Mouse (Mus musculus) lung, postnatal 0 days (tissue): ENCODE results near the gene Azin2. TPM values are rescaled to one million over a fixed set of nuclear protein-coding genes. Genes with fewer than 3 reads are reported as not detected.

Source experiments
- ATAC-seq: fragments of 200-750 bp; cut with Nextera tagmentation; 2 replicates; pipeline ENCODE4 v1.8.0; 2017; ENCODE audit warnings: moderate library complexity
- DNase-seq: peaks from one replicate; pipeline ENCODE4 v3.0.0-alpha.2; 2016; ENCODE audit warnings: low spot score
- H3K27ac ChIP-seq: fragments of 300-500 bp; sonication (generic); 2 replicates; pipeline ENCODE4 v1.5.1; 2014; ENCODE audit warnings: antibody characterized with exemption, mild to moderate bottlenecking, low read length, mixed read lengths
- H3K27me3 ChIP-seq: fragments of 300-500 bp; sonication (generic); replicated peaks from 2 replicates; pipeline ENCODE4 v1.6.1; 2014; ENCODE audit warnings: low read length, mixed read lengths; ENCODE audit not compliant: insufficient read depth
- H3K36me3 ChIP-seq: fragments of 300-500 bp; sonication (generic); 2 replicates; pipeline ENCODE4 v1.6.1; 2014; ENCODE audit warnings: low read length, mixed read lengths; ENCODE audit not compliant: insufficient read depth
- H3K4me1 ChIP-seq: fragments of 300-500 bp; sonication (generic); 2 replicates; pipeline ENCODE4 v1.6.1; 2014; ENCODE audit warnings: antibody characterized with exemption, low read depth, low read length, mixed read lengths; ENCODE audit not compliant: insufficient read depth
- H3K4me2 ChIP-seq: fragments of 300-500 bp; sonication (generic); replicated peaks from 2 replicates; pipeline ENCODE4 v1.6.1; 2014; ENCODE audit warnings: low read depth, mild to moderate bottlenecking, low read length, moderate library complexity, mixed read lengths
- H3K4me3 ChIP-seq: fragments of 300-500 bp; sonication (generic); 2 replicates; pipeline ENCODE4 v1.5.1; 2014; ENCODE audit warnings: low read depth, low read length
- H3K9ac ChIP-seq: fragments of 300-500 bp; sonication (generic); replicated peaks from 2 replicates; pipeline ENCODE4 v1.6.1; 2014; ENCODE audit warnings: low read depth, mild to moderate bottlenecking
- H3K9me3 ChIP-seq: fragments of 300-500 bp; sonication (generic); 2 replicates; pipeline ENCODE4 v1.6.1; 2016; ENCODE audit warnings: low read length, mixed read lengths
- CTCF ChIP-seq: IDR thresholded peaks from 2 replicates; pipeline ENCODE4 v1.5.1; 2016; ENCODE audit warnings: antibody characterized with exemption, mild to moderate bottlenecking
- EP300 ChIP-seq: IDR thresholded peaks from 2 replicates; pipeline ENCODE4 v1.6.1; 2016; ENCODE audit warnings: antibody characterized with exemption, mild to moderate bottlenecking, control low read depth
- WGBS: fragments of 180-500 bp; shearing (Covaris S2); extraction: QIAGEN DNeasy Blood & Tissue Kit; methylation state at CpG from one replicate; pipeline ENCODE4 v1.1.7; 2014; 5-methylcytosine and 5-hydroxymethylcytosine counted together
- polyA plus RNA-seq: library from polyadenylated mRNA; unstranded; fragments of >200 nt; fragmentation: Nextera tagmentation; extraction: Ambion mirVana; gene quantifications from 2 replicates; pipeline ENCODE4 v1.2.1, GENCODE M21; 2015

The Azin2 gene
- polyA plus RNA-seq, 1 experiment from 2014 or later = 42.2 TPM

DNA sequence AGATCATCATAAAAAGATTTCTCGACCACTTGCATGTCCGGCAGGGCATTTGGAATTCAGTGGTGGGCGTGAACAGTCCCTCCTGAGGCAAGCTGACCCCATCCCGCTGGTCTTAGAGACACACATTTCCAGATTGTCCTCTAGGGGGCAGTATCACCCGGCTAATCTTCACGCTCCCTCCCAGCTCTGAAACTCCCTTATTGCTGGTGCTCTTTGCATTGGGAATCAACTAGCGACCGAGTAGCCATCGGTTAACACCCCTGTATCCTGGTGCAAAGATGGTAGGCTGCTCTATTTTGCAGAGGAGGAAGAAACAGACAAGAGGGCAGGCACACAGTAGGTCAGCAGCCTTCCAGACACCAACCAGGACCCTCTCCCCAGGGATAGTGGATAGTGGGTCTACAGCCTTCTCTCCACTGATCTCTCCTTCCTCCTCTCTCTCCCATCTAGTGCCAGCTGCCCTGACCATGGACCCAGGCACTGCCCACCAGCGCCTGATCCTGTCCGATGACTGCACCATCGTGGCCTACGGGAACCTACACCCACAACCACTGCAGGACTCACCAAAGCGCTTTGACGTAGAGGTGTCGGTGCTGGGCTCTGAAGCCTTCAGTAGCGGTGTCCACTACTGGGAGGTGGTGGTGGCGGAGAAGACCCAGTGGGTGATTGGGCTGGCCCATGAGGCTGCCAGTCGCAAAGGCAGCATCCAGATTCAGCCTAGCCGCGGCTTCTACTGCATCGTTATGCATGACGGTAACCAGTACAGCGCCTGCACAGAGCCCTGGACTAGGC lies 53.5 kb downstream of the Azin2 start:
- WGBS = 62% methylated on average over 24 of the region's 24 CpGs
- no peak overlapping the region for H3K4me3 ChIP-seq
- no peaks in the 10 kb centered on the region for H3K27me3 ChIP-seq
- no peaks in the 10 kb centered on the region for H3K36me3 ChIP-seq
- H3K27ac ChIP-seq = no peak overlapping the region
- no peaks in the 10 kb centered on the region for H3K4me1 ChIP-seq
- TF ChIP-seq CTCF (peak; percentile 87), EP300 (no peak)
- no peak overlapping the region for H3K4me2 ChIP-seq
- ATAC-seq (peak; percentile 56), DNase-seq (peak; percentile 85)
- H3K9me3 ChIP-seq = no peaks in the 10 kb centered on the region
- no peak overlapping the region for H3K9ac ChIP-seq

GRCm38 (mm10) chr4:128907238-128907968 lies 54.8 kb downstream of the Azin2 start:
- H3K27ac ChIP-seq = 0 out of 2 replicates have a peak overlapping the region, but pooled peaks have one; percentile 47
- WGBS = 50% methylated on average over 12 of the region's 12 CpGs

DNA sequence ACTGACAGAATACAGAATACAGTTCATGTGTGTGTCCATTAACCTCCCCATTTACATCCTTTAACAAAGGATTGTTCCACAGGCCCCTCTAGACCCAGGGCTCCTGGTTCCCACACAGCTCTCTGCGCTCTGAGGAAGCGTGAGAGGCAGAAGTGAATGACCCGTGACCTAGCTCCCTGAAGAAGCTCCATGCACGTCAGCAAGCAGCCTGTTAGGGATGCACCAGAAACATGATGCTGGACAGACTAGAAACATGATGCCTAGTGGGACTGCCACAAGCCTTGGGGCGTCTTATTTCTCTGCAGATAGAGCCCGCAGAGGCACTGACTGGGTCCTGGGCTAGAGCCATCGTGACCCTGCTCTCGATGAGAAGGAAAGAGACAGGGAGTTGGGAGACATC lies 55.5 kb downstream of the Azin2 start:
- H3K4me2 ChIP-seq = no peak overlapping the region
- no peak overlapping the region for H3K4me3 ChIP-seq
- no peaks in the 10 kb centered on the region for H3K4me1 ChIP-seq
- 0 out of 2 replicates have a peak overlapping the region, but pooled peaks have one; percentile 47 for H3K27ac ChIP-seq
- DNase-seq = no peak
- H3K9ac ChIP-seq = no peak overlapping the region
- 59% methylated on average over 8 of the region's 8 CpGs for WGBS
- H3K9me3 ChIP-seq = no peaks in the 10 kb centered on the region
- no peak for ATAC-seq
- TF ChIP-seq EP300 = no peak
- TF ChIP-seq CTCF = no peak
- peaks cover 4% of the 10 kb centered on the region; the same call in 1 of the 2 replicates for H3K36me3 ChIP-seq
- H3K27me3 ChIP-seq = no peaks in the 10 kb centered on the region

More at GRCm38 (mm10) chr4:128907238-128907968, 54.8 kb downstream of the Azin2 start:
- DNase-seq (peak; percentile 78), ATAC-seq (peak; percentile 92)
- Histone ChIP-seq H3K36me3 (peaks cover 4% of the 10 kb centered on the region; the same call in 1 of the 2 replicates), H3K9ac (no peak overlapping the region), H3K27me3 (no peaks in the 10 kb centered on the region), H3K4me1 (no peaks in the 10 kb centered on the region), H3K4me2 (no peak overlapping the region), H3K9me3 (no peaks in the 10 kb centered on the region), H3K4me3 (no peak overlapping the region)
- TF ChIP-seq CTCF = no peak

DNA sequence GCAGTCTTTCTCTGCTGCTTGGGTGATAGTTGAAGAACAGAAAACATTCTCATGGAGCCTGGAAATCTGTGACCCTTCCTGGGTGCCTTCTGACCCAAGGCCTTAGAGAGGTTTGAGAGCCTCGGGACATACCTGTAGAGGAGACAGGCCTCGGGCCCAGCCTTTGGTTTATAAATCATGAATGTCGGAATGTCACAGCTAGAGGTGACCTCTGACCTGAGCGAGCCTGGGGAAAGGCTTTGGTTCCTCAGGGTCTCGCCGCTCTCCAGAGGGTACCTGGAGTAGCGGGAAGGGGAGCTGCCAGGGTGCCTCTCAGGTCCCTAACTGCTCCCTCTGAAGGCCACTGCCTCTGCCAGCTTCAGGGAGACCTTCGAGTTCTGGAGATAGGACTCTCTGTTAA lies 57.0 kb downstream of the Azin2 start:
- ATAC-seq (no peak), DNase-seq (no peak)
- H3K36me3 ChIP-seq = peaks cover 4% of the 10 kb centered on the region; the same call in 1 of the 2 replicates
- H3K9ac ChIP-seq = no peak overlapping the region
- no peaks in the 10 kb centered on the region for H3K4me1 ChIP-seq
- H3K27me3 ChIP-seq = no peaks in the 10 kb centered on the region
- 57% methylated on average over 8 of the region's 8 CpGs for WGBS
- H3K27ac ChIP-seq = no peak overlapping the region
- H3K4me2 ChIP-seq = no peak overlapping the region
- H3K9me3 ChIP-seq = no peaks in the 10 kb centered on the region
- TF ChIP-seq EP300 = no peak
- no peak for TF ChIP-seq CTCF
- H3K4me3 ChIP-seq = no peak overlapping the region

GRCm38 (mm10) chr4:128904035-128904800 lies 58.0 kb downstream of the Azin2 start:
- Histone ChIP-seq H3K4me3 (no peak overlapping the region), H3K27ac (no peak overlapping the region), H3K27me3 (no peaks in the 10 kb centered on the region), H3K9ac (no peak overlapping the region), H3K4me2 (no peak overlapping the region), H3K36me3 (peaks cover 4% of the 10 kb centered on the region; the same call in 1 of the 2 replicates), H3K9me3 (no peaks in the 10 kb centered on the region), H3K4me1 (peaks cover 3% of the 10 kb centered on the region; the same call in 1 of the 2 replicates)
- TF ChIP-seq EP300 (no peak), CTCF (no peak)
- DNase-seq = no peak
- 61% methylated on average over 7 of the region's 8 CpGs for WGBS
- ATAC-seq = no peak

- ATAC-seq = no peak
- WGBS = 87% methylated on average over 8 of the region's 8 CpGs
- TF ChIP-seq EP300 (no peak), CTCF (no peak)
- Histone ChIP-seq H3K4me3 (no peak overlapping the region), H3K4me1 (peaks cover 9% of the 10 kb centered on the region; the same call in 1 of the 2 replicates), H3K9me3 (no peaks in the 10 kb centered on the region), H3K27me3 (no peaks in the 10 kb centered on the region), H3K27ac (no peak overlapping the region), H3K36me3 (peaks cover 4% of the 10 kb centered on the region; the same call in 1 of the 2 replicates), H3K9ac (no peak overlapping the region), H3K4me2 (no peak overlapping the region)
- no peak for DNase-seq
These were observed 59.9 kb downstream of the Azin2 start for GRCm38 (mm10) chr4:128902390-128902789.
